Mouse (Mus musculus) MEL (cell line): ENCODE data around the gene Psg25.
"Not testable (repeated sequence)": the region's sequence is repeated elsewhere in the genome, so short reads cannot be mapped to it uniquely, and the experiment has no call there.

Experiments used
- ETS1 ChIP-seq: IDR thresholded peaks from 2 replicates; pipeline ENCODE4 v1.6.1; 2012; ENCODE audit warnings: low read depth, mild to moderate bottlenecking, inconsistent platforms, low read length, improper control_type of control experiment, moderate library complexity
- GATA1 ChIP-seq: IDR thresholded peaks from 2 replicates; pipeline ENCODE4 v1.6.1; 2011; ENCODE audit warnings: low read depth, low read length, improper control_type of control experiment
- POLR2AphosphoS5 ChIP-seq: IDR thresholded peaks from 2 replicates; pipeline ENCODE4 v1.6.1; 2012; ENCODE audit warnings: low read depth, borderline replicate concordance, mild to moderate bottlenecking, inconsistent platforms, low read length, moderate library complexity, mixed read lengths
- UBTF ChIP-seq: IDR thresholded peaks from 2 replicates; pipeline ENCODE4 v1.6.1; 2012; ENCODE audit warnings: low read depth, mild to moderate bottlenecking, inconsistent platforms, low read length, improper control_type of control experiment, moderate library complexity, borderline replicate concordance; ENCODE audit not compliant: insufficient read depth

DNA sequence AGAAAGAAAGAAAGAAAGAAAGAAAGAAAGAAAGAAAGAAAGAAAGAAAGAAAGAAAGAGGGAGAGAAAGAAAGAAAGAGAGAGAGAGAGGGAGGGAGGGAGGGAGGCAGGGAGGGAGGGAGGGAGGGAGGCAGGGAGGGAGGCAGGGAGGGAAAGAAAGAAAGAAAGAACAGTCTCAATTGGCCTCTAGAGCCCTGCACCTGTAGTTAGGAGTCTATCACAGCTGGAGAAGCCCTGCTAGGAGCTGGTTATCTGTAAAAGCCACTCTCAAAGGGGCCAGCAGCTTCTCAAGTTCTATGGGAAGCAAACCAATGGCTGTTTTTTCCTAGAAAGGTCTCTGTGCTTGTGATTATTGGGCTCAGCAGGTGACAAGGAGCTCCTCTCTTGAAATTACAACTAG lies 19.2 kb downstream of the Psg25 start:
- not testable (repeated sequence) for TF ChIP-seq GATA1, UBTF, POLR2AphosphoS5, ETS1
